Mouse (Mus musculus) limb, embryonic 14.5 days (tissue): ENCODE results near the gene Chrnb1. TPM values are rescaled to one million over a fixed set of nuclear protein-coding genes. Genes with fewer than 3 reads are reported as not detected.

Experiments used
- ATAC-seq: fragments of 200-750 bp; cut with Nextera tagmentation; 2 replicates; pipeline ENCODE4 v1.8.0; 2017; ENCODE audit warnings: low read depth, moderate number of reproducible peaks, moderate TSS enrichment; ENCODE audit not compliant: low FRiP score
- DNase-seq: peaks from one replicate; pipeline ENCODE4 v3.0.0-alpha.2; 2015; ENCODE audit warnings: low spot score
- H3K27ac ChIP-seq: fragments of 300-500 bp; sonication (generic); replicated peaks from 2 replicates; pipeline ENCODE4 v1.5.1; 2014; ENCODE audit warnings: low read depth, mild to moderate bottlenecking, low read length, moderate library complexity, mixed read lengths
- H3K27me3 ChIP-seq: fragments of 300-500 bp; sonication (generic); 2 replicates; pipeline ENCODE4 v1.6.1; 2014; ENCODE audit warnings: low read length, mixed read lengths; ENCODE audit not compliant: control insufficient read depth, insufficient read depth
- H3K36me3 ChIP-seq: fragments of 300-500 bp; sonication (generic); 2 replicates; pipeline ENCODE4 v1.6.1; 2014; ENCODE audit warnings: mild to moderate bottlenecking, low read length, moderate library complexity, mixed read lengths; ENCODE audit not compliant: control insufficient read depth, insufficient read depth
- H3K4me1 ChIP-seq: fragments of 300-500 bp; sonication (generic); 2 replicates; pipeline ENCODE4 v1.6.1; 2014; ENCODE audit warnings: antibody characterized with exemption, low read length, mixed read lengths; ENCODE audit not compliant: control insufficient read depth, insufficient read depth
- H3K4me2 ChIP-seq: fragments of 300-500 bp; sonication (generic); replicated peaks from 2 replicates; pipeline ENCODE4 v1.6.1; 2014; ENCODE audit warnings: low read depth, mild to moderate bottlenecking, low read length, moderate library complexity; ENCODE audit not compliant: severe bottlenecking
- H3K4me3 ChIP-seq: fragments of 300-500 bp; sonication (generic); replicated peaks from 2 replicates; pipeline ENCODE4 v1.5.1; 2014; ENCODE audit warnings: low read length
- H3K9ac ChIP-seq: fragments of 300-500 bp; sonication (generic); 2 replicates; pipeline ENCODE4 v1.6.1; 2014; ENCODE audit warnings: mild to moderate bottlenecking, low read depth, low read length, moderate library complexity; ENCODE audit not compliant: severe bottlenecking
- H3K9me3 ChIP-seq: fragments of 300-500 bp; sonication (generic); 2 replicates; pipeline ENCODE4 v1.6.1; 2016; ENCODE audit warnings: low read length; ENCODE audit not compliant: control insufficient read depth
- POLR2A ChIP-seq: fragments of 200-500 bp; IDR thresholded peaks from 2 replicates; pipeline ENCODE4 v1.8.0; 2012; ENCODE audit warnings: inconsistent platforms, mild to moderate bottlenecking, moderate library complexity, borderline replicate concordance; ENCODE audit not compliant: insufficient read depth, insufficient read length; ENCODE audit errors: extremely low read depth
- WGBS: fragments of 180-500 bp; shearing (Covaris S2); extraction: QIAGEN DNeasy Blood & Tissue Kit; methylation state at CpG from one replicate; pipeline ENCODE4 v1.1.7; 2014; 5-methylcytosine and 5-hydroxymethylcytosine counted together
- polyA plus RNA-seq, 2 experiments: library from polyadenylated mRNA; depleted of rRNA in 1 of 2; stranded (reverse) in 1 of 2; unstranded in 1 of 2; fragments of >200 nt; fragmentation: Nextera tagmentation in 1 of 2; extraction: Ambion mirVana in 1 of 2; gene quantifications; 2 replicates each; pipeline versions ENCODE4 v1.2.1 to v1.2.3; 2012 to 2014

Chrnb1 gene
- polyA plus RNA-seq, 2 experiments = 19.0 to 69.4 TPM

DNA sequence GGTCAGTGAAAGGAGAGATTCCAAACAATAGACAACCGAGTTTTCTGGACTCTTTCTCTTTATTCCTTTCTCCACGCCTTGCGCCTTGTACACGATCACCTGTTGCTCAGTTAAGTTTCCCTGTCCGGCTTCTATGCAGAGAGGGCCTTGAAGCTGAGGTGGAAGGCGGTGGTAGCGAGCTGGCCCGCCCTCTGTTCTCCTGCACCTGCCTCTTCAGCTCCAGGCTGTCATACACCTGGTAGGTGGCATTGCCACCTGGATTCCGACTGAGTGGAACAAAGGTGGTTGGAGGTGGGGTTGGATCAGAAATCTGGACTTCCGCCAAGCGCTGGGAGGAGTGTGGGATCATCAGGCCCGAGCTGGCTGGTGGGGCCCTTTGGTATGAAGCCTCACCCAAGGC lies 20.8 kb upstream of the Chrnb1 start:
- Histone ChIP-seq H3K4me3 (no peak overlapping the region), H3K4me2 (no peak overlapping the region), H3K9ac (no peak overlapping the region), H3K27me3 (no peaks in the 10 kb centered on the region), H3K9me3 (0 out of 2 replicates have a peak, but pooled peaks cover 8% of the 10 kb centered on the region), H3K36me3 (no peaks in the 10 kb centered on the region), H3K27ac (no peak overlapping the region), H3K4me1 (no peaks in the 10 kb centered on the region)
- ATAC-seq (no peak), DNase-seq (no peak)
- no peak for TF ChIP-seq POLR2A
- 91% methylated on average over 12 of the region's 12 CpGs for WGBS

DNA sequence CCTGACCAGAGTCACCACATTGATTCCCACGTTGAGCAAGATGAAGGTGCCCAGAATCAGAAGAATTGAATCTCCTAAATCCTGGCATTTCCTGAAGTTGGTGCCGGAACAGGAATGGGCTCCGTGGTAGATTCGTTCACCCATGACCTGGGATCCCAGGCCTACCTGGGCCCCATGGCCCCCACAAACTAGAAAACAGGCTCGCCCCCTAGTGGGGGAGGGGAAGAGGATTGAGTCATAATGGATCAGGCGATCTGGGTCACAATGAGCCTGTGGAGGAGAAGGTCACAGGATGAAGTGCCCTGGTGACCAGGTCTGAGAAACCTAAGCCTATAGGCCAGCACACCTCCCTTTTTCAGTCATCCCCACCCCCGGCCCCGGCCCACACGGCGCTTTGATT lies 19.4 kb upstream of the Chrnb1 start, which contains the start of gene Gm39566:
Gene Gm39566, minus strand, starts transcription at position 144 of the 400 bp plus-strand sequence.
- DNase-seq (no peak), ATAC-seq (no peak)
- Histone ChIP-seq H3K4me2 (no peak within 1 kb of the TSS), H3K27me3 (no peaks in the 10 kb centered on the region), H3K27ac (no peak within 1 kb of the TSS), H3K9ac (no peak within 1 kb of the TSS), H3K4me1 (no peaks in the 10 kb centered on the region), H3K36me3 (no peaks in the 10 kb centered on the region), H3K9me3 (0 out of 2 replicates have a peak, but pooled peaks cover 8% of the 10 kb centered on the region), H3K4me3 (no peak within 1 kb of the TSS)
- 64% methylated on average over 10 of the region's 10 CpGs for WGBS
- no peak for TF ChIP-seq POLR2A

DNA sequence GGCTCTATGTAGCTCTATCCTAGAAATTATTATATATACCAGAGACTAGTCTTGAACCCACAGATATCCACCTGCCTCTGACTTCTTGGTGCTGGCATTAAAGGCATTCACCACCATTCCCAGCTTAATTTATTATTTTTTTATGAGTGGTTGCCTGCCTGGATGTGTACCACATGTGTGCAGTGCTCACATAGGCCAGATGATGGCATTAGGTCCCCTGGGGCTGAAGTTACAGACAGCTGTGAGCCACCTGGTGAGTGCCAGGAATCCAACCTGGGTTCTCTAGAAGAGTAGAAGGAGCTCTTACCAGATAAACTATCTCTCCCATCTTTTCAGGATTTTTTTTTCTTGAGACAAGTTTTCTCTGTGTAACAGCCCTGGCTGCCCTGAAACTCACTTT lies 14.5 kb upstream of the Chrnb1 start:
- no peaks in the 10 kb centered on the region for H3K9me3 ChIP-seq
- peaks cover 11% of the 10 kb centered on the region for H3K27me3 ChIP-seq
- ATAC-seq = no peak
- H3K36me3 ChIP-seq = no peaks in the 10 kb centered on the region
- H3K4me3 ChIP-seq = no peak overlapping the region
- no peak overlapping the region for H3K27ac ChIP-seq
- H3K9ac ChIP-seq = no peak overlapping the region
- no peak for DNase-seq
- peaks cover under 1% of the 10 kb centered on the region; the same call in 1 of the 2 replicates for H3K4me1 ChIP-seq
- H3K4me2 ChIP-seq = no peak overlapping the region
- no peak for TF ChIP-seq POLR2A

DNA sequence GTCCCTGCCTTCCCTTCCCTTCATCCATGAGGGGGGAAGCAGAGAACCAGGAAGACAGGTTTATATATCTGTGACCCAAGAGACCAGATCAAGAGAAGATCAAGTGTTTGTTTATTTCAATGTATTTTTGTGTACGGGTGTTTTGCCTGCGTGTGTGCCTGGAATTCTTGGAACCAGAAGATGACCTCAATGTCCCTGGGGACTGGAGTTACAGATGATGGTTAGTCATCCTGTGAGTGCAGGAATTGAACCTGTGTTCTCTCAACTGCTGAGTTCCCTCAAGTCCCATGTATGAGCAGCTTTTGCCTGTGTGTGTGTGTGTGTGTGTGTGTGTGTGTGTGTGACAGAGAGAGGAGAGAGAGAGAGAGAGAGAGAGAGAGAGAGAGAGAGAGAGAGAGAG lies 11.9 kb upstream of the Chrnb1 start:
- Histone ChIP-seq H3K9me3 (no peaks in the 10 kb centered on the region), H3K9ac (no peak overlapping the region), H3K36me3 (no peaks in the 10 kb centered on the region), H3K27ac (no peak overlapping the region), H3K4me3 (no peak overlapping the region), H3K4me1 (peaks cover 25% of the 10 kb centered on the region), H3K27me3 (peaks cover 36% of the 10 kb centered on the region), H3K4me2 (no peak overlapping the region)
- 83% methylated on average over 2 of the region's 2 CpGs for WGBS
- no peak for DNase-seq
- ATAC-seq = no peak
- TF ChIP-seq POLR2A = no peak

DNA sequence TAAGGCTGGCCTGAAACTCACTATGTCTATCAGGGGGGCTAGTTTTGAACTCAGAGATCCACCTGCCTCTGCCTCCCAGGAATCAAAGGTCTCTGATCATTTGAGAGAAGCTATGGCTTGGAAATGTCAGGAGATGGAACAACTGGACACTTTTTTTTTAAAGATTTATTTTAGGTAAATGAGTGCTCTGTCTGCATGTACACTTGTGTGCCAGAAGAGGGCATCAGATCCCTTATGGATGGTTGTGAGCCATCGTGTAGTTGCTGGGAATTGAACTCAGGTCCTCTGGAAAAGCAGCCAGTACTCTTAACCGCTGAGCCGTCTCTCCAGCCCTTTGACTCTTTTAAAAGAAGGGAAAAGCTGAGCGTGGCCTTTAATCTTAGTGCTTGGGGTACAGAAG lies 10.6 kb upstream of the Chrnb1 start:
- H3K4me3 ChIP-seq = no peak overlapping the region
- no peak overlapping the region for H3K27ac ChIP-seq
- no peak overlapping the region for H3K4me2 ChIP-seq
- H3K9ac ChIP-seq = no peak overlapping the region
- H3K36me3 ChIP-seq = no peaks in the 10 kb centered on the region
- peaks cover 47% of the 10 kb centered on the region for H3K27me3 ChIP-seq
- H3K4me1 ChIP-seq = peaks cover 37% of the 10 kb centered on the region
- DNase-seq = no peak
- ATAC-seq = no peak
- no peaks in the 10 kb centered on the region for H3K9me3 ChIP-seq
- no peak for TF ChIP-seq POLR2A
- WGBS = 76% methylated on average over 4 of the region's 4 CpGs
